Mouse (Mus musculus) heart, embryonic 12.5 days (tissue): Measurements from ENCODE around the gene Ptprs. TPM values are rescaled to one million over a fixed set of nuclear protein-coding genes. Genes with fewer than 3 reads are reported as not detected.

Source experiments
- ATAC-seq: fragments of 200-750 bp; cut with Nextera tagmentation; 2 replicates; pipeline ENCODE4 v1.8.0; 2017; ENCODE audit warnings: moderate TSS enrichment, moderate library complexity; ENCODE audit not compliant: insufficient number of reproducible peaks, low FRiP score
- H3K27ac ChIP-seq: fragments of 300-500 bp; sonication (generic); 2 replicates; pipeline ENCODE4 v1.5.1; 2016; ENCODE audit warnings: mild to moderate bottlenecking, moderate library complexity; ENCODE audit not compliant: poor library complexity, severe bottlenecking
- H3K27me3 ChIP-seq: fragments of 300-500 bp; sonication (generic); replicated peaks from 2 replicates; pipeline ENCODE4 v1.6.1; 2016; ENCODE audit warnings: mild to moderate bottlenecking, moderate library complexity
- H3K36me3 ChIP-seq: fragments of 300-500 bp; sonication (generic); 2 replicates; pipeline ENCODE4 v1.6.1; 2016; ENCODE audit warnings: mild to moderate bottlenecking, moderate library complexity
- H3K4me1 ChIP-seq: fragments of 300-500 bp; sonication (generic); replicated peaks from 2 replicates; pipeline ENCODE4 v1.6.1; 2016; ENCODE audit warnings: mild to moderate bottlenecking
- H3K4me2 ChIP-seq: fragments of 300-500 bp; sonication (generic); 2 replicates; pipeline ENCODE4 v1.6.1; 2016; ENCODE audit warnings: mild to moderate bottlenecking, moderate library complexity
- H3K4me3 ChIP-seq: fragments of 300-500 bp; sonication (generic); 2 replicates; pipeline ENCODE4 v1.5.1; 2016; ENCODE audit warnings: mild to moderate bottlenecking
- H3K9ac ChIP-seq: fragments of 300-500 bp; sonication (generic); 2 replicates; pipeline ENCODE4 v1.6.1; 2016; ENCODE audit warnings: mild to moderate bottlenecking, moderate library complexity
- H3K9me3 ChIP-seq: fragments of 300-500 bp; sonication (generic); replicated peaks from 2 replicates; pipeline ENCODE4 v1.6.1; 2016; ENCODE audit warnings: mild to moderate bottlenecking, moderate library complexity
- WGBS: fragments of 180-500 bp; shearing (Covaris S2); methylation state at CpG from one replicate; pipeline ENCODE4 v1.1.7; 2016; 5-methylcytosine and 5-hydroxymethylcytosine counted together
- polyA plus RNA-seq: library from polyadenylated mRNA; unstranded; fragments of >200 nt; fragmentation: Nextera tagmentation; extraction: Ambion mirVana; gene quantifications from 2 replicates; pipeline ENCODE4 v1.2.1, GENCODE M21; 2016

Ptprs gene
- polyA plus RNA-seq, 1 experiment from 2014 or later: 90.2 TPM

DNA sequence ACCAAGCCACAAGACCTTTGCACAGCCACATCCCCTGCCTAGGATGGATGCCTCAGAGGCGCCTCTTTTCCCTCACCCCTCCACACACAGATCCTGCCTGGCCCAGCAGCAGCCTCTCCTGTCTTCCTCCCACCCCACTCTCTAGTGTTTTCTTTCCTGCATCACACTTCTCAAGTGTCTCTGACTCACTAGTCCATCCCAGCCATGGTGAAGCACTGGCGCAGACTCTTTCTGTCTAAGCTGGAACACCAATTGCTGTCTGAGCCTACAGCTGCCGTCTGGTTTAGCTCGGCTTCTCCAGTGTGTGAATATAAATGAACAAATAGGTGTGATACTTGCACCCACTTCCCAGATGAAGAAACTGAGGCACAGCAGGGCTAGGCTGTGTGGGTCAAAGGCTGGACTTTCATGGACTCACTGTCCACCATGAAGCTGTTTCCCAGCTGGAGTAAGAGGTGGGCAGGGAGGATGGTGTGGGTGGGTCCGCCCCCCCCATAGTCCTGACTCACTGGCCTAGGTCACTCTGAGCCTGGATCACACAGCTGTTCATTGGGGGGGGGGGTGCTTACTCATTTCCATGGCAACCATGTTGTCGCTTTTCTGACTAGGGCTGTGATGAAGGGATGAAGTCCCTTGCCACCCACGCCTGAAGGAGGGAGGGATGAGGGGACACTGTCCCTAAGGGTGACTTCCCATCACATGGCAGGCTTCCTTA is 14.3 kb upstream of the Ptprs start:
- H3K36me3 ChIP-seq: peaks cover 4% of the 10 kb centered on the region; the same call in 1 of the 2 replicates
- no peak overlapping the region for H3K4me3 ChIP-seq
- H3K27me3 ChIP-seq: peaks cover 6% of the 10 kb centered on the region; the same call in 1 of the 2 replicates
- H3K4me1 ChIP-seq: no peaks in the 10 kb centered on the region
- WGBS: 80% methylated on average over 7 of the region's 7 CpGs
- no peak overlapping the region for H3K27ac ChIP-seq
- ATAC-seq: 0 out of 2 replicates have a peak, but pooled peaks have one; percentile 33
- H3K9me3 ChIP-seq: peaks cover 62% of the 10 kb centered on the region
- no peak overlapping the region for H3K4me2 ChIP-seq
- no peak overlapping the region for H3K9ac ChIP-seq

DNA sequence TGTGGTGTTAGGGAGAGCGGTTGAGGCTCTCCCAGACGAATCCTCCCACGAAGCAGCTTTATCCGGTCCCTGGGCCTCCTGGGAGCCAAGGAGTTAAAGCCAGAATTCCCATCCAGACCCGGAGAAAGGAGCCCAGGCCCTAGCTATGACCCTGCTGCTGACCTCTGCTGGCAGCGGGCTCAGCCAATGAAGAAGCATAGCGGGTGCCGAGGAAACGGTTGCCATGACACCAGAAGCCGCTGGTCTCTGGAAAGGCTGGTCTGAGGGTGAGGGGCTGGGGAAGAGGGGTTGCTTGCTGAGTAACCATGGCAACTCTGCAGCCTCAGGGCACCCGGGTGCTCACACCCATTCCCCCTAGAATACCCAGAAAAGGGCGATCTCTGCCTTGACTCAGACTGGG is 11.7 kb upstream of the Ptprs start:
- no peak overlapping the region for H3K4me3 ChIP-seq
- peaks cover 8% of the 10 kb centered on the region for H3K27me3 ChIP-seq
- peaks cover 38% of the 10 kb centered on the region for H3K9me3 ChIP-seq
- 20% methylated on average over 12 of the region's 12 CpGs for WGBS
- no peak overlapping the region for H3K27ac ChIP-seq
- no peak for ATAC-seq
- H3K4me2 ChIP-seq: no peak overlapping the region
- no peaks in the 10 kb centered on the region for H3K36me3 ChIP-seq
- no peak overlapping the region for H3K9ac ChIP-seq
- no peaks in the 10 kb centered on the region for H3K4me1 ChIP-seq

DNA sequence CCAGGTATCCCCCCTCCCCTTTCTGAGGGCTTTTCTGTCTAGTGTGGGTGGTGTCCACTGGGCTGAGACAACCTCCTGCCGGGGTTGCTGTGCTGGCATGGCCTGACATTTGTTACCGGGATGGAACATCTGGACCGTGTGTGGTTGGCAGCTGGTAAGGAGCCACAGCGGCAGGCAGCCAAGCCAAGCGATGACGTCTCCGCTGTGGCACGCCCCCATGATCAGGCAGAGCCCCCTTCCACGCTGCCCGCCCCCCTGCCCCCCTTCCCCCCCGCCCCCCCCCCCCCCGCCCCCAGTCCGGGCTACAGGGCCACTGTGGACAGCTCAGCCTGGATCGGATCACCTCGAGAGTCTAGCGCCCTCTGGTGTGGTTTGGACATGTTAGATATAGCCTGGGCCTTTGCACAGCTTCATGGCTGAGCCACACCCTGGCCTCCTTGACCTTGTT is 11.2 kb upstream of the Ptprs start:
- Histone ChIP-seq H3K4me1 (no peaks in the 10 kb centered on the region), H3K36me3 (no peaks in the 10 kb centered on the region), H3K27me3 (peaks cover 13% of the 10 kb centered on the region), H3K27ac (no peak overlapping the region), H3K4me2 (no peak overlapping the region), H3K9me3 (peaks cover 32% of the 10 kb centered on the region), H3K9ac (no peak overlapping the region), H3K4me3 (no peak overlapping the region)
- peak; percentile 47; the same call in 1 of the 2 replicates for ATAC-seq
- 14% methylated on average over 7 of the region's 16 CpGs for whole genome bisulfite sequencing

DNA sequence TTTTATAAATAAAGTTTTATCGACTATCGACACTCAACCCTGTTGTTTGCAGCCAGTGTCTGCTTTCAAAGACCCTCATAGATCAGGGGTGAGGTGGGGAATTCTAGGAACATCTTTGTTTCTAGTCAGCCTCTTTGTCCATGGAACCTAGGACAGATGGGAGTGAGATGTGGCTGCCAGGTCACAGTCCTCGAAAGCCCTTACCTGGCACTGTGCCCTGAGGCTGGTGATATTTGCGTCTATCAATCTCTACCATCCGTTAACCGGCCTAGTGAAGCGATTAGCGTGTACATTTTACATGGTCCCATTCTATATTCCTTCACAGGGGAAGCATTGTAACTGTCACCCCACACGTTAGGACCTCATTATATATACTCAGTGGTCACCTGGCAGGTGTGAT is 9.6 kb upstream of the Ptprs start:
- H3K9ac ChIP-seq: no peak overlapping the region
- ATAC-seq: no peak
- H3K27ac ChIP-seq: no peak overlapping the region
- no peak overlapping the region for H3K4me3 ChIP-seq
- WGBS: 90% methylated on average over 9 of the region's 9 CpGs
- no peaks in the 10 kb centered on the region for H3K4me1 ChIP-seq
- H3K36me3 ChIP-seq: no peaks in the 10 kb centered on the region
- H3K27me3 ChIP-seq: peaks cover 24% of the 10 kb centered on the region
- H3K4me2 ChIP-seq: no peak overlapping the region
- H3K9me3 ChIP-seq: peaks cover 17% of the 10 kb centered on the region

DNA sequence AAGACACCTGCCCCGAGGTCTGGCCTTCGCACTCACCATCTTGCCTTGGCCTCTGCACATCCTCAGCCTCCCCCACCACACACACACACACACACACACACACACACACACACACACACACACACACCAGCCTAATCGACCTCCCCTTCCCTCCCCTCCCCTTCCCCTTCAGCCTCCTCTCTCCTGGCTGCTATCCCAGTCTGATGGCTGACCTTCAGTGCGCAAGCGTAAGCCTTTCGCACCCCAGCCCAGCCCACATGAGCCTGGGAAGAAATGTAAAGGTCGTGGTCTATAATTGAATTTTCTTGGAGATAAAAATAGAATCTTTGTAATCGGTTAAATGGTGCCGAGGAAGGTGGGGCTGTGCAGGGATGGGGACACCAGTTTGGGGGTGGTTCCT is 8.8 kb upstream of the Ptprs start:
- H3K27ac ChIP-seq: no peak overlapping the region
- ATAC-seq: no peak
- H3K4me3 ChIP-seq: no peak overlapping the region
- H3K4me1 ChIP-seq: no peaks in the 10 kb centered on the region
- H3K27me3 ChIP-seq: peaks cover 24% of the 10 kb centered on the region
- no peak overlapping the region for H3K4me2 ChIP-seq
- H3K9ac ChIP-seq: no peak overlapping the region
- H3K9me3 ChIP-seq: peaks cover 8% of the 10 kb centered on the region
- WGBS: 67% methylated on average over 9 of the region's 9 CpGs
- no peaks in the 10 kb centered on the region for H3K36me3 ChIP-seq

DNA sequence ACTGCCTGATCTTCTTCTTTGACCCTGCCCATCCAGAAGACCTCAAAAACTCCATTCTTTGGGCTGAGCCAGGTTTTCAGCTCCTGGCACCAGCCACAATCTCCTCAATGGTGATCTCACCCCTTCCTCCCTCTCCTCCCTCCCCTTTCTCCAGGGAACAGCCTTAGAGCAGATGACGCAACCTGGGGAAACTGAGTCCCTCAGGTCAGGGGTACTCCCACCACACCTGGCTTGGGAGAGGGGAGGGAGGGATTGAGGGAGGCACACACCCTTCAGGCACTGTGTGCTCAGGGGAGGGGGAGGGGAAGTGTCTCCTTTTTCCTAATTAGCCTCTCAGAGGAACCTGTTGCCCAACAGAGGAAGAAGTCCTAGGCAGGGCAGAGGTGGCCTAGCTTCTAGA is 6.4 kb upstream of the Ptprs start:
- no peaks in the 10 kb centered on the region for H3K4me1 ChIP-seq
- H3K27me3 ChIP-seq: peaks cover 26% of the 10 kb centered on the region
- H3K4me2 ChIP-seq: no peak overlapping the region
- no peak overlapping the region for H3K9ac ChIP-seq
- no peaks in the 10 kb centered on the region for H3K9me3 ChIP-seq
- 63% methylated on average over 1 of the region's 1 CpGs for WGBS
- H3K36me3 ChIP-seq: no peaks in the 10 kb centered on the region
- H3K4me3 ChIP-seq: no peak overlapping the region
- ATAC-seq: no peak
- H3K27ac ChIP-seq: no peak overlapping the region

DNA sequence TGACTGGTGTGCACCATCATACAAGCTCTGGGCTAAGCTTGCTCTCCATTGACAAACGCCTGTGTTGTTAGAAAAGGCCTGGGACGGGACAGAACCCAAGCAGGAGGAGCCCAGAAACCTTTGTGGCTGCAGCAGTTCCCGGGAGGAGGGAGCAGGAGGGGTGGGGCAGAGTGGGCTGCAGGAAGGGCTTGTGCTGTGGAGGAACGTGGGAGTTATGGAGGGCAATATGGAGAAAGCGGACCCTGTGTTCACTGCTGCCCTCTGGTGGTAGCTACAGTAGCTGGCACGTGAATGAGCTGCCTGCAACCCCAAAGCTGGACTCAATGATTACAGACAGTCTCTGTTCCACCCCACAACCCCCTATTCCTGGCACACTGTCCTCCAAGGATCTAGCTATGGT is 3.1 kb upstream of the Ptprs start:
- WGBS: 17% methylated on average over 6 of the region's 6 CpGs
- Histone ChIP-seq H3K9ac (no peak overlapping the region), H3K27me3 (peaks cover 44% of the 10 kb centered on the region), H3K9me3 (peaks cover 5% of the 10 kb centered on the region), H3K36me3 (no peaks in the 10 kb centered on the region), H3K4me2 (no peak overlapping the region), H3K4me3 (no peak overlapping the region), H3K27ac (no peak overlapping the region), H3K4me1 (peaks cover 14% of the 10 kb centered on the region)
- ATAC-seq: no peak

DNA sequence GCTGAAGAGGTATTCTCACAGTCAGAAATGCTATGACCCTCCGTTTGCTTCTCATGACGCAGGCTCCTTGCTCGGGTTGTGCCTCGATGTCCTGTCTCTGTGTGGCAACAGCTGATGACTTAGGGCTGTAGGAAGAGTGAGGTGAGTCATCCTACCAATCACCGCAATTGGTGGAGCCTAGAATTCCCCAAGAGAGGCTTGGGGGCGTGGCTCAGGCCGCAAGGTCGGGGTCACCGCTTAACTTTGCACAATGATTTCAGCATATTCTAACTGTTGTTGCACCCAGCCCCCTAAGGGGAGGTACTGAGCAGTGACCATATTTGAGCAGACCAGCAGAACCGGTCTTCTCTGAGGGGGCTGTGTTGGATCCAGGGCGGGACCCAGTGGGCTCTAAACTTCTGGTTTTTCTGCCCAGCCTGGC is 1.9 kb upstream of the Ptprs start:
- peaks cover 26% of the 10 kb centered on the region for H3K4me1 ChIP-seq
- no peak overlapping the region for H3K27ac ChIP-seq
- 57% methylated on average over 11 of the region's 11 CpGs for WGBS
- H3K4me2 ChIP-seq: no peak overlapping the region
- no peaks in the 10 kb centered on the region for H3K36me3 ChIP-seq
- no peak for ATAC-seq
- H3K9me3 ChIP-seq: peaks cover 5% of the 10 kb centered on the region
- no peak overlapping the region for H3K9ac ChIP-seq
- H3K27me3 ChIP-seq: peaks cover 56% of the 10 kb centered on the region
- H3K4me3 ChIP-seq: no peak overlapping the region

DNA sequence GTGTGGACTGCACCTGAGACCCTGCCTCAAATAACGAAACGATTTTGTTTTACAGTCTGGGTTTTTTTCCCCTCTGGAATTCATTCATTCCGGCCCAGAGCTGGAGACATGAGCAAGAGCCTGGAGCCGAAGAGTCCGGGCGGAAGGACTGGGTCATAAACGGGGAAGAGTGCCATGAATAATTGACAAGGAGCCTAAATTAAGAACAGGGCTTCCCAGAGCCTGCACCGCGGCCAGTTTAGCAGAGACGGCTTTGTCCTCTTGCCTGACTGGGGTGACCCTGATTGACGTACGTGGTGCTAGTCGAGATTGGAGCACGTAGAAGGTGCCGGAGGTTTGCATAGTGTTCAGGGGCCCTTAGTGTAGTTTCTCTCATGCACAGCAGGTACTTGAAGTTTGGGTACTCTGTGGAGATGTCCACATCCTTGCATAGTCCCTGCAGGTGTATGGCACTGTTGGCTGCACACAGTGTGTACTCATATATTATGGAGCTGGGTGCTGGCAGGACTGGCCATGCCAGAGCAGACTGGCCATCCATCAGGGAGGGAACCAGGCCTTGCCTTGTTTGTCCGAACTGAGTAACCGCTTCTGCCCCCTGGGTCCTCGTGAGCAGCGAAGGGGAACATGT is 1.0 kb upstream of the Ptprs start:
- 84% methylated on average over 19 of the region's 19 CpGs for WGBS

DNA sequence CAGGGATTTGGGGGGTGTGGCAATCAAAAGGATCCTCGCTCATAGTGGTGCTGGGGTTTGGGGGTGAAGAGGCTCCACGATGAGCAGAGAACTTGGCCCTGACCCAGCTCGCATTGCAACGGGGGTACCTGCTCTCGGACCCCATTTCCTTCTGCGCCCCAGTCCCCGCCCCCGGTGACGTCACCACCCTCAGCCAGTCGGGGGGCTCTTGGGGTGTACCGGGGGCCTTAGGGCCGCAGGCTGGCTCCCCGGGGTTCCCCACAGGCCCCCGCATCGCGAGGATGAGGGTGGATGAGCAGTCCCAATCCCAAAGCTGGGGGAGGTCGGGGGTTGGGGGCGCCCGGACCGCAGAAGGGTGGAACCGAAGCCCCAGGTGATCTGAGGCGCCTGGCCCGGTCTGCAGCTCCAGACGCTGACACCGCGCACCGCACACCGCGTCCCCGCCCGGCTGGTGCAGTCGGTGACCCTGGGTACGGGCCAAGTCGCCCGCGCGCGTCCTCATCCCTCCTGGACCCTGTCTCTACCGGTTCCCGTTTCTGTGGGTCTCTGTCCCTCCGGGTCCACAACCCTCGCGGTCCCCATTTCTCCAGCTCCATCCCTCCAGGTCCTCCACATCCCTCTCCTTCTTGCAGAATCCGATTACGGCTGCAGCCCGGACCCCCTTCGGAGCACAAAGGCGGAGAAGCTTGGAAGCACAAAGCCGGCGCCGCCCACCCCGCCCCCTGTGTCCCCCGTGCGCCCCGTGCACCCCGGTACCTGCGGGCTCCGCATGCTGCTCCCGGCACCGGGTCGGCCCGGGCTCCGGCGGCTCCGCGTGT is 490 bp downstream of the Ptprs start:
- ATAC-seq: peak; percentile 9; the same call in 1 of the 2 replicates
- 1% methylated on average over 64 of the region's 66 CpGs for WGBS
- Histone ChIP-seq H3K27me3 (peaks cover 51% of the 10 kb centered on the region), H3K27ac (peak overlapping the region; percentile 55), H3K4me3 (peak overlapping the region; percentile 84), H3K4me1 (peaks cover 44% of the 10 kb centered on the region), H3K4me2 (peak overlapping the region; percentile 100), H3K9ac (peak overlapping the region; percentile 94), H3K36me3 (no peaks in the 10 kb centered on the region), H3K9me3 (peaks cover 5% of the 10 kb centered on the region)

More for the DNA sequence above, 1.0 kb upstream of the Ptprs start:
- Histone ChIP-seq H3K9ac (no peak overlapping the region), H3K36me3 (no peaks in the 10 kb centered on the region), H3K9me3 (peaks cover 5% of the 10 kb centered on the region), H3K4me1 (peaks cover 34% of the 10 kb centered on the region), H3K4me3 (no peak overlapping the region), H3K4me2 (no peak overlapping the region), H3K27me3 (peaks cover 56% of the 10 kb centered on the region), H3K27ac (no peak overlapping the region)
- no peak for ATAC-seq
